Mouse (Mus musculus): ENCODE data around the gene Lmbrd1.
"Not testable (repeated sequence)": the region's sequence is repeated elsewhere in the genome, so short reads cannot be mapped to it uniquely, and the experiment has no call there.

Gene Lmbrd1

DNA sequence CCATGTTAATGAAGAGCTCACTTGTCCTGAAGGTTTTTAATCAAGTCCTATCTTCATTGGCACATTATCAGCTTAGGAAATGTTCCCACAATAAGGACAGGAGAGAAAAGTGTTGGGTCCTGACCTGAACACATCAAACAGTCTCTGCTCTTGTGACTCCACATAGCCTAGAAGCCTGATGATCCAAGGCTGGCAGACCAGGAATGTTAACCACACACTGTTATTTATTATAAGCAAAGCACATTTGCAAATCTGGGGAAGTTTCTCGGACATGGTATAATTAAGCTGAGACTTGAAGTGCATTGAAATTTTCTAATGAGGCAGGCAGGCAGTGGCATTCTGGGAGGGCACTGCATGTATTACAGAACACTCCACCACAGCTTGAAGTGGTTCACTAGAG is 41.8 kb downstream of the Lmbrd1 start:
- no peak for DNase-seq (ENCODE audit: low spot score in 2 of 2)

DNA sequence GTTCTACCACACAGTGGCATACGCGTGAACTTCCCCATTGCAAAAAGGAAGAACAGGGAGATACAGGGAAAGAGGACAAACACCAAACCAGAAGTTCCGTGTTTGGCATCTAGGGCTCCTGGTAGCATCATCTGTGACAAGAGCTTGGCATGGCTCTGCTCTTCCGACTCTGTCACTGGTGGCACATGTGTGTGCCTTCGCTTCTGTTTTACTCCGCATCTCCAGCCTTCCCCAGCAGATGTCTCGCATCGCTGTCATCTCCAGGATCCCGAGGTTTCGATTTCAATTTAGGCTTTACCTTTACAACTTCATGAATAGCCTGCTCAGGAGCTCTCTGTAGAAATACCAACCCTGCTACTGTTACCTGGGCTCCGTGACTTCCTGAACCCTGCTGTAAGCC is 51.4 kb downstream of the Lmbrd1 start:
- no peak for DNase-seq (ENCODE audit: low spot score in 2 of 2)

DNA sequence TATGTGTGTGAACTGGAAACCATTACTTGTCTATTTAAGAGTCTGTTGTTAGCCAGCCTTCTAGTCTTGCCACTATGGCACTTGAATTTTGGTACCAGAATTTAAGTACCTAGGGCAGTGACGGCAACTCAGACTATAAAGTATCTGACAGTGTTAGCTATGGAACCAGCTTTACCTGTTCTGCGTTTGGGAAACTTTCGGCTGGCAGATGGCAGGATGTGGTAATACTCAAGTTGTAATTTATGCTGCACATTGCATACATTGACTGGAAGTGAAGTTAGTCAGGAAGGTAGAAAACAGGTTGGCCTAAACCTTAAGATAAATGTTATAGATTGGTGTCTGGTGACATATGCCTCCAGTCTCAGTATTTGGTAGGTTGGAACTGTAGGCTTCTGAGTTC is 53.9 kb downstream of the Lmbrd1 start:
- DNase-seq (ENCODE audit: low spot score in 2 of 2) = no peak

DNA sequence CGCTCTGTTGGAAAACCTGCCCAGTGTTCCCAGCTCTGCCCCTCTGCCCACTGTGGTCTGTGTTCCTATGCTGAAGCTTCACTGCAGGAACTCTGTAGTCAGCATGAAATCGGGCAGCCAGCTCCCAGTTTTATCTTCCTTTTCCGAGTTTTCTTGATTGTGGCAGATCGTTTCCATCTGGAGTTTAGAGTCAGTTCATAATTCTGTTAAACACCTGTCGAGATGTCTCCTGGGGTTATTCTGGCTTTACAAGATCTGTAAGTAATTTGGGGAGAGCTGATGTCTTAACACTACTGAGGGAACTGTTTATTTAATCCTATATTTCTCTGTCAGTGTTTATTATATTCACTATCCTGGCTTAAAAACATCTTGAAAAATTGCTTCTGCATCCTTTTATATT is 56.4 kb downstream of the Lmbrd1 start:
- DNase-seq (ENCODE audit: low spot score in 2 of 2) = no peak

DNA sequence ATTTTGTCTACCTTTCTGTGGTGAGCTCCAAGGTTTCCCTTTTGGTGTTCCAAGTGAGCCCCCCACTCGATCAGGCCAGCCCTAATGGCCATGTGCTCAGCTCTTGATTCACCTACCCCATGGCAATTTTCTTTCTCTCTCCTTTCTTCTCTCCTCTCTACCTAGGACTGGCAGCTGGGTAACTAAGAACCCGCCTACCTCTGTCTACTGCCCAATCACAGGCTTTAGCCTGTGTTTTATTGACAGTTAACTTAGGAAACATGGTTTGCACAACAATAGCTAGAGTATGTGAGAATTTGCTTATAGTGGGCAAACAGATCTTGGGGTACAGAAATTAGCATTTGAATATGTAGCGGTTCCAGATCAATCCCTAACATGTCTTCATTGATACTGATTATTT is 62.5 kb downstream of the Lmbrd1 start:
- DNase-seq (ENCODE audit: low spot score in 2 of 2) = no peak

DNA sequence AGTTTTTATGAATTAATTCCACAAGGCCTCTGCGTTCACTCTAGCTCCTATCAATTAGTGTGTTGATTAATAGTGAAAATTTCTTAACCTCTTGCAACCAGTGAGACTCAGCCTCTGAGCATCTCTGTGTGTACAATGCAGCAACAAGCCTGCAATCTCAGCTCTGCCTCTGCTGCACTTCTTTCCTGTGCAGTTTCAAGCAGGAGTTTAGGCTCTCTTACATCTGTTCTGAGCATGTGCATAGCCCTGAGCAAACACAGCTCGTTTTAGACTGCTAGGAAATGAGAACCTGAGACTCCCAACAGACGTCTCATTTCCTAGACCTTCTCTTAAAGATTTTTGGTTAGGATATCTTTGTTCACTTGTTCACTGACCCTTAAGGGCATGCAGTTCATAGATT is 63.1 kb downstream of the Lmbrd1 start:
- no peak for DNase-seq (ENCODE audit: low spot score in 2 of 2)

DNA sequence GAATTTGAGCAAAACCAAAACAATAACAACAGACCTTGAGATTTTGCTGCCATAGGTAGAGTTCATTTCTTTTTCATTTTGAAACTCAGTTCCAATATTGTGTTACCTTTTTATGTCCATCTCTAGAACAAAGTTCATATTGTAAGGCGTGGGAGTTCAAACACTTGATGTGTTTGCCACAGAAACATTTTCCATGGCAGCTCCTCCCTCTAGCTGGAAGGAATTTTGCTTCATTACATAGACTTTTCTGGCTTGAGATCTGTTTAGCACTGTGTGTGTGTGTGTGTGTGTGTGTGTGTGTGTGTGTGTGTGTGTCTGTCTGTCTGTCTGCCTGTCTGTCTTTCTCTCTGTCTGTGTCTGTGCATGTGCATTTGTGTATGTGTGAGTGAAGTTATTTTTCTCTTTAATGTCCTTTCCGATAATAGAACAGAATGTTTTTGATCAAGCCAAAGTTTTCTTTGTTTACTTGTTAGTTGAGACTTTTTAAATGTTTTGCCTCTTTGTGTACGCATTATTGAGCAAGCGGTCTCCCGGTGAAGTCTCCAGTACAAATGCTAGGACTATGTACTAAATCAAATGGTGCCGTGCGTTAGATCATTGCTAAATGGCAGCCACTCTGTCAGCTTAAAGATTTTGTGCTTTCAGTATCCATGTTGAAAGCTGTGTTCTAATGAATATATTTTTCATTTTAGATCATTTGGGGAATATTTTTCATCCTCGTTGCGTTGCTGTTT is 64.9 kb downstream of the Lmbrd1 start:
- DNase-seq (ENCODE audit: low spot score in 2 of 2) = no peak

DNA sequence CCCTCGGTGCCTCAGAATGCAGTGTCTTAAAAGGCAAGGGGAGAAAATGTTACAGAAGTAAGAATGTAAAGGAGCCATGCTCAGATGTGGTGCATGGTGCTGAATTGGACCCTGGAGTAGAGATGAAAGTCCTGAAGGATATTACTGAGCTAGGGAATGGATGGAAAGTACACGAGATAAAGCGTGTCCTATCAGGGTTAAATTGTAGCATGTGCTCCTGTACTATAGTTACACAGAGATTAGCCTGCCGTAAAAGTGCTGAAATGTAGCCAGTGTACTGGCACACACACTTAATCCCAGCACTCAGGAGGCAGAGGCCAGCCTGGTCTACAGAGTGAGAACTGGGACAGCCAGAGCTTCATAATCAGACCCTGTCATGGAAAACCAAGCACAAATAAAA is 74.3 kb downstream of the Lmbrd1 start:
- no peak for DNase-seq (ENCODE audit: low spot score in 2 of 2)

DNA sequence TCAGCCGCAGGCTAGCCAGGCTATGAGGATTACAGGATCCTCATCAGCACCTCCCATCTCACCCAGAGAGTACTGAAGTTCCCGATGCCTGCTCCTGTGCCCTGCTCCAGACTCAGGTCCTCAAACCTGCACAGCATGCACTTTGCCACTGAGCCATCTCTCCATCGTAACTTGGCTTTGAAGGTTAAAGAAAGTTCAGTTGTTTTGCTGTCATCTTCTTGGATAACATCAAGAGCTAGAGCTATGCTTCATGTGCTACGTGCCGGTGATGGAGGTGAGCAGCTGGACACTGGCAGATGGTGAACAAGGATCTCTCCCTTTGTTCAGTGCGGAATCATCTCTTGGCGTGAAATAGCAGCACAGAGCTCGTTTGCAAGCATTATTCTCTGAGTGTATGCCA is 80.1 kb downstream of the Lmbrd1 start:
- DNase-seq (ENCODE audit: low spot score in 2 of 2) = no peak

DNA sequence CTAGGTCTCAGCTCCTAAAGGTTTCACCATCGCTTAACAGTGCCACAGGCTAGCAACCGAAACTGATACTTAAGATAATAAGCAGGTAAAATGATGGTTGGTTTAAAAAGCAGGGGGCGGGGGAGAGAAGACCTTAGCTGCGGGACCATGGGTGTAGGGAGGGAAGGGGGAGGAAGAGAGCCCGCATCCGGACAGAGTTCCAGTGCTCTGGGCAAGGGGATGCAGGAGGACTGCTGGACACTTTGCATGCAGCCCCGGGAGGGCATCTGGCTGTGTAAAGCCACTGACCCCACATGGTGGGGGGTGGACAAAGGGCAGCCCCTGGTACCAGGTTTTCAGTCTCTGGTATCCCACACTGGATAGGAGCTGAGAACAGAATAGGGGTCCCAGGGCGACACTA is 88.0 kb downstream of the Lmbrd1 start:
- no peak for DNase-seq (ENCODE audit: low spot score in 2 of 2)

DNA sequence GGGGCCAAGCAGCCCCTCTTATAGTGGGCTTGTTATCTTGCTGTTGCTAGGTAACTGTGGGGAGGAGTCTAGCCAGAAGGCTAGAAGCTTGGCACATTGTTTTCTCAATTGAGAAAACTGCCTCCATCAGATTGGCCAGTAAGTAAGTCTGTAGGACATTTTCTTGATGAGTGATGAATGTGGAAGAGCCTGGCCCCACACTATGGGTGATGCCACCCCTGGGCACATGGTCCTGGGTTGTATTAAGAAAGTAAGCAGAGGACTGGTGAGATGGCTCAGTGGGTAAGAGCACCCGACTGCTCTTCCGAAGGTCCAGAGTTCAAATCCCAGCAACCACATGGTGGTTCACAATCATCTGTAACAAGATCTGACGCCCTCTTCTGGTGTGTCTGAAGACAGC is 88.8 kb downstream of the Lmbrd1 start:
- not testable (repeated sequence) for DNase-seq (ENCODE audit: low spot score in 2 of 2)

DNA sequence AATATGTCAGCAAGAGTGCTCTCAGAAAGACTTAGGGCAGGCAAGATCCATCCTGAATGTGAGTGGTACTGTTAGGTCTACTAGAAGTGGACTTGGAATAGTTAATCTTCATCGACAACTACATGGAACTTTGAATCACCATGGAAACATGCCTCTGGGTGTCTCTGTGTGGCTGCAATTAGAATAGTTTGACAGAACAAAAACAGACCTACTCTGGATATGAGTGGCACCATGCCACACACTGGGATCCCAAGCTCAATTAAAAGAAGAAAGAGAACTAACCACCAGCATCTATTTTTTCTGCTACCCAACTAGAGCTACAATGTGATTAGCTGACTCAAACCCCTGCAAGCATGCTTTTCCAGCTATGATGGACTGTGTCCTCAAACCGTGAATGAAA is 95.2 kb downstream of the Lmbrd1 start:
- no peak for DNase-seq (ENCODE audit: low spot score in 2 of 2)

DNA sequence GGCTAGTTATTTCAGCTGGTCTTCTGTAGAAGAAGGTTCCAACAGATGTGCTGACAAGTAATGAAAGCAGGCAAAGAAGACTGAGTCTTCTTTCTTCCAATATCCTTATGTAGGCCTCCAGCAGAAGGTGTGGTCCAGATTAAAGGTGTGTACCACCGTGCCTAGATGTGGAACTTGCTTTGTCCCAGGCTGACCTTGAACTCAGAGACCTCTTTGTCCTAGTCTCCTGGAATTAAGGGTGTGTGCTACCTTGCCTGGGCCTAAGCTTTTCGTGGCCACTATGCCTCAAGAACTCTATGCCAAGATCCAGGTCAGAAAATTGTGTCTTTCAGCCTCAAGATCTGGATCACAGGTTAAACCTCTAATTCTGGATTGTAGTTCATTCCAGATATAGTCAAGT is 98.1 kb downstream of the Lmbrd1 start:
- DNase-seq (ENCODE audit: low spot score in 2 of 2) = no peak

DNA sequence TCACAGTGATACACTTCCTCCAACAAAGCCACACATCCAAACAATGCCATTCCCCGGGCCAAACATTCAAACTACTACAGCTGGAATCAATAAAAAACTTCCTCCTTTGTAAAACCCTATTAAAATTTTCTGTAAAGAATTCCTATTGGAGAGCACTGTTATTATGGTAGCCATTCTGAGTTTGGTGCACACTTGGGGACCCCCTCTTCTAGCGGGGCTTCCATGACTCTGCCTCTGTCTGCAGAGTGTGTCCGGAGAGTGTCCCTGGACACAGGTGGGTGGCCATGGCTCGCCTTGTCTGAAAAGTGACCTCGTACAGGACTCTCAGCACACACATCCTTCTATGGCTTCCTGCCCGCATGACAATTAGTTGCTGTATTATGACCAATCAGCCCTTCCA is 114.7 kb downstream of the Lmbrd1 start:
- no peak for DNase-seq (ENCODE audit: low spot score in 2 of 2)

DNA sequence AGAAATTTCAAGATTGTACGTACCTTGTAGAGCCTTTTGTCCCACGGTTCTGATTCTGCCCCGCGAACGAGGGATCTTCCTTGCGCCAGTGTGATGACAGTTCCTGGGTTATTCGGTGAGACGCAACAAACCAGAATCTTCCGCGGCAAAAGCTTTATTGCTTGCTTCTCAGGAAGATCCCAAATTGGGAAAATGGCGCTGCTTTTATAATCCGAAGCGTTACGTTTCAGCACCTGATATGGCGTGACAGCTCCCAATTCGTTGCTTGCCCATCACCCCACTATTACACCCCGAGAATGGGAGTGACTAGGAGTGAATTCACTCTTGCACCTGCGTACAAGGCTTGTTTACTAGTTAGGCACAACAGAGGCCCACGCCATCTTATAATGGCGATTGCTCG is 129.5 kb downstream of the Lmbrd1 start:
- not testable (repeated sequence) for DNase-seq (ENCODE audit: low spot score in 2 of 2)

All from frontal cortex, postnatal 10 days (tissue).